Mouse (Mus musculus): Measurements from ENCODE around the gene Sh3rf3. TPM values are rescaled to one million over a fixed set of nuclear protein-coding genes. Genes with fewer than 3 reads are reported as not detected.

Sh3rf3 gene
- polyA plus RNA-seq, 1 experiment from 2014 or later: 2.0 TPM

DNA sequence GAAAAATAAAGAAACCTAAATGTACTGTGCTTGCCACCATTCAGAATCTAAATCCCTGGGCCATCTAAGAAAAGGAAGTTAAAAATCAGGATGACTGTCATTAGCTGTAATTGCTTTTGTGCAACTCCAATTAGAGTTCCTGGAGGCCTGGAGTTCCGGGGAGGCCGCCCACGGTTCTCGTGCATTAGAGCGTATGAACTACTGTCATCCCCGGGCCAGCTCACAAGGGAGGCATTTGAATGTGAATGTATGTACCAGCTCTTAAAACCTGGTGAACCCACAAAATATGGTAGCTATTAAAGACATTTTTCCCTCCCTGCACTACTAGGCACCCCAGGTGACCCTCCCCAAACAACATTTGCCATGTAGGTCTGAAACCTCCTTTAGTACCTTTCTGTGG, 122.4 kb downstream of the Sh3rf3 start:
- no peak for DNase-seq (ENCODE audit: low spot score)
- no peaks in the 10 kb centered on the region for H3K9me3 ChIP-seq (ENCODE audit: low read length)
- WGBS: 89% methylated on average over 6 of the region's 6 CpGs
- H3K4me1 ChIP-seq (ENCODE audit: insufficient read depth, low read depth, low read length): peaks cover 4% of the 10 kb centered on the region; the same call in 1 of the 2 replicates
- H3K4me2 ChIP-seq (replicated peaks; ENCODE audit: low read depth, low read length): no peak overlapping the region
- no peak overlapping the region for H3K4me3 ChIP-seq (ENCODE audit: low read depth, low read length)
- TF ChIP-seq EP300 (IDR thresholded peaks at IDR 0.05) (no peak), CTCF (IDR thresholded peaks at IDR 0.05) (no peak)
- H3K36me3 ChIP-seq (ENCODE audit: insufficient read depth, low read length): no peaks in the 10 kb centered on the region
- no peak overlapping the region for H3K27ac ChIP-seq (ENCODE audit: low read length)
- H3K27me3 ChIP-seq (replicated peaks; ENCODE audit: insufficient read depth, low read length): no peaks in the 10 kb centered on the region
- ATAC-seq: no peak
- H3K9ac ChIP-seq (replicated peaks; ENCODE audit: low read depth): no peak overlapping the region

DNA sequence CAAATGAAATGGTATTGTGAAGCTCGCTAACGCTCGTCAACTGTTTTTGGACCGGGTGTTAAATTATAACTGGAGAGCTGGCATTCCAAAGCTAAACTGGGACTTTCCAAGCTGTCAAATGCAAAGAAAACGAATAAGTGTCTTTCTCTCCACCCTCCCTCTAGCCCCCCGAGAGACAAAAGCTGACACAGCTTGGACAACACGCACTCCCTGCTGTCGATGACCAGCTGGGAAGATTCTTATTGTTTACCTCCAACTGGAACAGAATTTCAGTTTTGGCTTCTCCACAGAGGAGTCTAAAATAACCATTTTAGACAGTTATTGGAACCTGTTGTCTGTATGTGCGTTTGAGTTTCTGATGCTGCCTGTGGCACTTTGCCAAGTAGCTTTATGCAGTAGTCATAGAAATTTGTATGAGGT, 123.3 kb downstream of the Sh3rf3 start:
- peak; percentile 37 for DNase-seq (ENCODE audit: low spot score)
- ATAC-seq: peak; percentile 42; the same call in 1 of the 2 replicates
- Histone ChIP-seq H3K4me2 (replicated peaks; ENCODE audit: low read depth, low read length) (no peak overlapping the region), H3K9ac (replicated peaks; ENCODE audit: low read depth) (no peak overlapping the region), H3K9me3 (ENCODE audit: low read length) (no peaks in the 10 kb centered on the region), H3K36me3 (ENCODE audit: insufficient read depth, low read length) (no peaks in the 10 kb centered on the region), H3K27me3 (replicated peaks; ENCODE audit: insufficient read depth, low read length) (no peaks in the 10 kb centered on the region), H3K27ac (ENCODE audit: low read length) (no peak overlapping the region), H3K4me1 (ENCODE audit: insufficient read depth, low read depth, low read length) (peaks cover 4% of the 10 kb centered on the region; the same call in 1 of the 2 replicates), H3K4me3 (ENCODE audit: low read depth, low read length) (no peak overlapping the region)
- TF ChIP-seq CTCF (IDR thresholded peaks at IDR 0.05): no peak
- TF ChIP-seq EP300 (IDR thresholded peaks at IDR 0.05): no peak
- 48% methylated on average over 9 of the region's 9 CpGs for WGBS

DNA sequence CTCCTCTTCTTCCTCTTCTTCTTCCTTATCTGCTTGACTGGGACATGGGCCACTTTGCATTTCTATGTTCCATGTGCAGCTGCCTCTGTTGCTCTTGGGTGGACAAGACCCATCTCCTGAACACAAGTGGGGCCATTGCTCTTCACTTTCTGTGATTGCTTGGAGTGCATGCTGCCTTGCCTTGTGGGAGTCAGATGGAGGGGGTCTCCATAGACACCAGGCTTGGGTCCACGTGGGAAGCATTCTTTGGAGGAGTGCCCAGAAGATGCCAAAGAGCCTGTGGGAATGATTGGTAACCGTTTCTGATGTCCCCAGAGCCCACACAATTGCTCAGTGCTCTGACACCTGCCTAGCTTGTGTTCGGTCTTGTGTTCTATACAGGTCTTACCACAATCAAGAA, 124.4 kb downstream of the Sh3rf3 start:
- Histone ChIP-seq H3K27ac (ENCODE audit: low read length) (no peak overlapping the region), H3K4me2 (replicated peaks; ENCODE audit: low read depth, low read length) (no peak overlapping the region), H3K9ac (replicated peaks; ENCODE audit: low read depth) (no peak overlapping the region), H3K36me3 (ENCODE audit: insufficient read depth, low read length) (no peaks in the 10 kb centered on the region), H3K9me3 (ENCODE audit: low read length) (no peaks in the 10 kb centered on the region), H3K4me1 (ENCODE audit: insufficient read depth, low read depth, low read length) (peaks cover 4% of the 10 kb centered on the region; the same call in 1 of the 2 replicates), H3K27me3 (replicated peaks; ENCODE audit: insufficient read depth, low read length) (no peaks in the 10 kb centered on the region), H3K4me3 (ENCODE audit: low read depth, low read length) (no peak overlapping the region)
- TF ChIP-seq EP300 (IDR thresholded peaks at IDR 0.05): no peak
- TF ChIP-seq CTCF (IDR thresholded peaks at IDR 0.05): no peak
- ATAC-seq (no peak), DNase-seq (ENCODE audit: low spot score) (no peak)
- 45% methylated on average over 3 of the region's 3 CpGs for WGBS

DNA sequence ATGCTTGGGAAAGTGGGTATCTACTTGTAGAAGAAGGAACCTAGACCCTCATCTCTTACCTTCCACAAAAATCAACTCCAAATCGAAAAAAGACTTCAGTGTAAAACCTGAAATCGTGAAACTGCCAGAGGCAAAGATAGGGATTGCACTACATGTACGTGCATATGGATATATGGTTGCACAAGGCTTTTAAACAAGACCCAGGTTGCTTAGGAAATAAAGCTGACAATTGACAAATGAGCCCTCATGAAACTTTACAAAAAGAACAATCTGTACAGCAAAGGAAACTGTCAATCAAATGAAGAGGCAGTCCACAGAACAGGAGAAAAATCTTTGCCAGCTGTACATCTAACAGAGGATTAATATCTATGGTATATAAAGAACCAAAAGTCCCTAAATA, 129.7 kb downstream of the Sh3rf3 start:
- no peaks in the 10 kb centered on the region for H3K9me3 ChIP-seq (ENCODE audit: low read length)
- H3K4me3 ChIP-seq (ENCODE audit: low read depth, low read length): no peak overlapping the region
- no peaks in the 10 kb centered on the region for H3K4me1 ChIP-seq (ENCODE audit: insufficient read depth, low read depth, low read length)
- DNase-seq (ENCODE audit: low spot score) (no peak), ATAC-seq (no peak)
- 79% methylated on average over 3 of the region's 3 CpGs for WGBS
- TF ChIP-seq CTCF (IDR thresholded peaks at IDR 0.05): no peak
- no peak for TF ChIP-seq EP300 (IDR thresholded peaks at IDR 0.05)
- H3K4me2 ChIP-seq (replicated peaks; ENCODE audit: low read depth, low read length): no peak overlapping the region
- no peak overlapping the region for H3K9ac ChIP-seq (replicated peaks; ENCODE audit: low read depth)
- no peaks in the 10 kb centered on the region for H3K36me3 ChIP-seq (ENCODE audit: insufficient read depth, low read length)
- H3K27ac ChIP-seq (ENCODE audit: low read length): no peak overlapping the region
- no peaks in the 10 kb centered on the region for H3K27me3 ChIP-seq (replicated peaks; ENCODE audit: insufficient read depth, low read length)

DNA sequence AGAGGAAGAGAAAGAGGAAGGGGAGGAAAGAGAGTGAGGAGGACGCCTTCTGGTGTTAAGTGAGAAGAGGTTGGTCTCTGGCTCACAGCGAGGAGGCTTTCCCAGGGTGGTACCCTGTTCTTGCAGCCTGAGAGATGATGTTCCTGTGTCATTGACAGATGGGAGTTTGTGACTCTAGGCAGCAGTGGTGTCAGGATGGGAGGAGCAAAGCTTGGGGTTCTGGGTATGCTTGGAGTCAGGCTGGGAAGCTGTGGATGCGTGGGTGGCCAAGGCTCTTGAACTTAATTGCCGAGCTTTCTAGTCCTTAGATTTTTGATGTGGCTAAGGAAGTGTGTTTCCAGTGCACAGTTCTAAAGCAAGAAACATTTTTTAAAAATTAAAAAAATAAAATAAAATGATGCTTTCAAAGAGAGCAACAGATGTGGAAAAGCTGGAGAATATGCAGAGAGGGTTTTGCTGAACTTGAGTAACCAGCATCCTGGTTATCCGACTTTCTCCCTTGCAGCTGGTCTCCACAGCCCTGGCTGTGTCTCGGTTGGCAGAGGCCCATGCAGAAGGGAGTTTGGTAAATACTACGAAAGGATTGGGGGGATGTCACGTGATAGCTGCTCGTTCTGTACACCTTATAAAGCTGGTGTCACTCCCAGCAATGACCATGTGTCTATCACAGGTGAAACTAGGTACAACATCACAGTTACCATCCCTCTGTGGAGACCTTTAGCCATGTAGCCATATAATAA, 130.7 kb downstream of the Sh3rf3 start:
- no peak for ATAC-seq

DNA sequence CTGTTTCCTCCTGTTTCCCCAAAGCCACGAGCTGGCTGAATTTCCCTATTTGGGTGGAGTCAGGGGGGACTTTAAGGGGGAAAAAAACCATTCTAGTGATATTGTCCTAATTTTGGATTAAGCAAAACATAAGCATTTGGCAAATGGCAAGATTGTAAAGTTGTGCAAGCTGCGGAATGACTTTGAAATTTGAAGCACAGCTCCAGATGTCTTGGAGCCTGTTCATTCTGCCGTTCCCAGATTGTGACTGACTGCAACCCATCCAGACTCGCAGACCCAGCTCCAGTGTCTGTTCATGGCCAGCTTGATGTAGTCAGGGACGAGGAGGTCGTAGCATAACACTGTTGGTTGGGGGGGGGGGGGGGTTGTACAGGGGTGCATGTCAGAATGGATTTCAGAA, 131.8 kb downstream of the Sh3rf3 start:
- ATAC-seq: peak; percentile 64
- DNase-seq (ENCODE audit: low spot score): peak; percentile 78
- Histone ChIP-seq H3K27me3 (replicated peaks; ENCODE audit: insufficient read depth, low read length) (no peaks in the 10 kb centered on the region), H3K9me3 (ENCODE audit: low read length) (no peaks in the 10 kb centered on the region), H3K9ac (replicated peaks; ENCODE audit: low read depth) (no peak overlapping the region), H3K4me2 (replicated peaks; ENCODE audit: low read depth, low read length) (no peak overlapping the region), H3K4me3 (ENCODE audit: low read depth, low read length) (no peak overlapping the region), H3K36me3 (ENCODE audit: insufficient read depth, low read length) (no peaks in the 10 kb centered on the region), H3K4me1 (ENCODE audit: insufficient read depth, low read depth, low read length) (no peaks in the 10 kb centered on the region), H3K27ac (ENCODE audit: low read length) (no peak overlapping the region)
- 59% methylated on average over 6 of the region's 6 CpGs for WGBS
- TF ChIP-seq CTCF (IDR thresholded peaks at IDR 0.05) (no peak), EP300 (IDR thresholded peaks at IDR 0.05) (no peak)

More for the DNA sequence above, 130.7 kb downstream of the Sh3rf3 start:
- TF ChIP-seq EP300 (IDR thresholded peaks at IDR 0.05) (no peak), CTCF (IDR thresholded peaks at IDR 0.05) (no peak)
- Histone ChIP-seq H3K27me3 (replicated peaks; ENCODE audit: insufficient read depth, low read length) (no peaks in the 10 kb centered on the region), H3K27ac (ENCODE audit: low read length) (no peak overlapping the region), H3K36me3 (ENCODE audit: insufficient read depth, low read length) (no peaks in the 10 kb centered on the region), H3K4me2 (replicated peaks; ENCODE audit: low read depth, low read length) (no peak overlapping the region), H3K9ac (replicated peaks; ENCODE audit: low read depth) (no peak overlapping the region), H3K4me3 (ENCODE audit: low read depth, low read length) (no peak overlapping the region), H3K4me1 (ENCODE audit: insufficient read depth, low read depth, low read length) (no peaks in the 10 kb centered on the region), H3K9me3 (ENCODE audit: low read length) (no peaks in the 10 kb centered on the region)
- WGBS: 64% methylated on average over 9 of the region's 9 CpGs
- DNase-seq (ENCODE audit: low spot score): no peak
